Mouse (Mus musculus) thymus, postnatal 4 days (tissue): Measurements from ENCODE around the gene Fam234a.
"Not testable (repeated sequence)": the region's sequence is repeated elsewhere in the genome, so short reads cannot be mapped to it uniquely, and the experiment has no call there.

ENCODE experiments used
- DNase-seq: peaks from one replicate; pipeline ENCODE4 v3.0.0; 2021

Gene Fam234a

DNA sequence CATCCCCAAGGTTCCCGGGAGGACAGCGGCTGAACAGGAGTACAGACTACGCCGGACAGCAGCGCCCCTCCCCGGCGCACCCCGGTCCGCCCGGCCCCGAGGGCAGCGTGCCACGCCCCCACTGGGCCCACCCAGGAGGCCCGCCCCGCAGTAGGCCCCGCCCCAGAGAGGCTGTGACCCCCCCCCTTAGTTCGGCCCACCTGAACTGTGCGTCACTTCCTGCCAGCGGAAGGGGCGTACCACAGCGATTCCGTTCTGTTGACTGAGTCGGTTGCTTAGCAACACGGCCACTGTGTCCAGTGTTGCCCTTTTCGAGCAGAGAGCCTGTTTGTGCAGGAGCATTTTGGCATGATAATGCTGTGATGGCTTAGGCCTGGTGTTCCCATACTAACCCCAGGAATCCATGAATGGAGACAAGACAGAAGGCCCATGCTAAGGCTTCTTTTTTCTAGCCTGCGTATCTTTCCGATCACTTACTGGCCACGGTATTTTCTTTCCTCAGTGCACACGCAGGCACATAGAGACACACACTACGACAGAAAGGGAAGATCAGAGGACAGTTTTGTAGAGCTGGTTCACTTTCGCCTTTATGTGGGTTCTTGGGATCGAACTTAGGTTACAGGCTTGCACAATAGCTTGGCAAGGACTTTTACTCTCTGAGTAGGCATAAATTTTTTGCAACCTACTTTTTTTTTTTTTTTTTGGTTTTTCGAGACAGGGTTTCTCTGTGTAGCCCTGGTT, at the start of gene Fam234a:
Gene Fam234a (minus strand): TSS at position 142 of the 741 bp plus-strand sequence.
- DNase-seq, result peak; percentile 94

DNA sequence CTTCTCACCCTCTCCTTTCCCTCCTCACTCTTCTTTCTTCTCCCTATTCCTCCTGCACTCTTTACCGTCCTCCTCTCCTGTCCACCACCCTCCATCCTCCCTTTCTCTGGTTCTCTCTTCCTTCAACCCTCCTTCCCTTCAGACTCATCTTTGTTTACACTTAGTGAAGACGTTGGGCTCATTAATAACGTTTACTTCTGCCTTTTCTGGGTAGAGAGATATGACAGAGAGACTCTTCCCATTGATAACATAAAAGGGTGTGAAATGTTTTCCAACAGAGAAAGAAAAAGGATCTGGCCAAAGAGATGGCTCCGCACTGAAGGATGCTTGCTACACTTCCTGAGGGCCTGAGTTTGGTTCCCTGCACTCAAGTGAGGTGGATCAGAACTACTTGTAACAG, 45.4 kb upstream of the Fam234a start:
- DNase-seq, result no peak

DNA sequence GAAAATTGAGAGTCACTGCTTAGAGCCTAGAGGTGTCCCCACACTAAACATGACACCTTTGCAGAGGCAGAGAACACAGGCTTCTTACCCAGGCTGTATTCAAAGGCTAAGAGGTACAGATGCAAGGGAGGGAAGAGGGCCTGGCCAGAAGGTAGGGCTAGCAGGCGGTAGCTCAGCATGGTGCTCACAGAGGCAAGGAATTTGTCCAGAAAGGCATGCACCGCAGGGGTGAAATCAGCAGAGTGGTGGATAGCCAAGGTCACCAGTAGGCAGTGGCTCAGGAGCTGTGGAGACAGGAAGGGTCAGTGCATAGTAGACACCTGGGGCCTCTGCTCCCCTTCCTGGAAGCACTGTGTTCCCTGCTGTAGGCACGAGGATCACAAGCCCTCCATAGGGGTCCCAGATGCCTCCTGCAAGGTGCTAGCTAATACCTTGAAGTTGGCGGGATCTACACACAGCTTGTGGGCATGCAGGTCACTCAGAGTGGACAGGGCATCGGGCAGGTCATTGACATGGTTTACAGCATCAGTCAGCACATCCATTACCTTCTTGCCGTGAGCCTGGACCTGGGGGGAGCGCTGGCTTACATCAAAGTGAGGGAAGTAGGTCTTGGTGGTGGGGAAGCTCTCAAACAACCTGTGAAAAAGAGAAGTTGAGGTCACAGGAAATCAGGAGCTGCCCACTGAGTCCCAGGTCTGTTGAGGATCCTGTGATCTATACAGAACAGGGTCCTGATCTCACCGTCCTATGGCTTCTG, 42.3 kb upstream of the Fam234a start:
- no peak for DNase-seq

DNA sequence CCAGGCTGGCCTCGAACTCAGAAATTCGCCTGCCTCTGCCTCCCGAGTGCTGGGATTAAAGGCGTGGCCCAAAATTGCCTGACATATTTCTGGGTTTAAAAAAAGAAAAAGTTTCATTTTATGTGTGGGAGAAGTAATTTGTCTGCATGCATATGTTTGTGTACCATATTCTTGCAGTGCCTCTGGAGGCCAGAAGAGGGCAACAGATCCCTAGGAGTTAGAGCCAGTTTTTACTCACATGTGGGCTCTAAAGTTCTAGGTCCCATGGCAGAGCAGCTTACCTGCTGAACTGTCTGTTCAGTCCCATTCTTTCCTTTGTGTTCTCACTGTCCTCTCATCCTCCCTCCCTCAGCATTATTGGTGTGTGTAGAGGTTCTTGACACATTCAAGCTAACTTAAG, 32.7 kb upstream of the Fam234a start:
- peak; percentile 69 for DNase-seq

DNA sequence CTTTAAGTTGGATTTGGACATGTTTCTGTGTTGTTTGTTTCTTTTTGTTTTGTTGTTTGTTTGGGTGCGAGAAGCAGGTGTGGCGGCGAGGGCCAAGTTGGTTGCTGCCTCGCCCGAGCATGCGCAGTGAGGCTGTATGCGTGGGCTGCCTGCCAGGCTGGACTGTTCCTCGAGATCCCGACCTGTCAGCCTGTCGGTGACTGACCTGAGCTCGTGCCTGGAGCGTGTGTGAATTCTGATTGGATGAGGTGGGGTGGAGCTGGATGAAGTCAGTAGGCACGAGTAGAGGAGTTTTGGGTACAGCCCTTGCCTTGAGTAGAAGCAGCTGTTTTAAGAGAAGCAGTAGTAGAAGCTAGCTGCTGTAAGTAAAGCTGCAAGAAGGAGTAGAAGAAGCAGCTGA, 31.9 kb upstream of the Fam234a start:
- no peak for DNase-seq

- DNase-seq, result no peak
Observed at GRCm38 (mm10) chr17:26272586-26272985, 28.5 kb upstream of the Fam234a start.

GRCm38 (mm10) chr17:26269577-26269976, 25.5 kb upstream of the Fam234a start:
- DNase-seq, result not testable (repeated sequence)

DNA sequence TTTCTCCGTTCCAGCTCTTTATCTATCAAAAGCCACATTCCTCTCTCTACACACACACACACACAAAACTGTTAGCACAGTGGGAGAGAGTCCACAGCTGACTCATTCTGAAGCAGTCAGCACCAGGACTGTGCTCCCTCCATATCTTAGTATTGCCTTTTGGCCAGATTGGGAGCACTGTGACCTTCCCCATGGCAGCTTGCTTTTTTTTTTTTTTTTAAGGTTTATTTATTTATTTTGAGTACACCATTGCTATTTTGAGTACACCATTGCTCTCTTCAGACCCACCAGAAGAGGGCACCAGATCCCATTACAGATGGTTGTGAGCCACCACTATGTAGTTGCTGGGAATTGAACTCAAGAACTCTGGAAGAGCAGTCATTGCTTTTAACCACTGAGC, 24.8 kb upstream of the Fam234a start:
- no peak for DNase-seq

DNA sequence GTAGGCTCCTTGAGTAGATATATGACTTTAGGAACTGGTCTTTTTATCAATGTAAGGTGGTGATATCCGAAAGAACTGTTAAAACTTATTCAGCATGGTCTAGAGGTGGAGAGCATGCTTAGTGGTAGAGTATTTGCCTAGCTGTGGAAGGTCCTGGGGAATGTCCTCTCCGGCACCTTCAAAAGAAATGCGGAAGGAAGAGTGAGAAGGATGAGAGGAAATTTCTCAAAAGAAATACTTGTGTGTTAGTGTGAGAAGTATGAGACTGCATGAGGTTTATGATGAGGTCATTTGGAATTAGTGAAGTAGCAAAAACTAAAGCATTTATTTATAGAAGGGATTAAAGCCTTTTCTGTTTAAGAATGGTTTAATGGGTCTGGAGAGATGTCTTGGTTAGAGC, 18.3 kb upstream of the Fam234a start:
- no peak for DNase-seq

DNA sequence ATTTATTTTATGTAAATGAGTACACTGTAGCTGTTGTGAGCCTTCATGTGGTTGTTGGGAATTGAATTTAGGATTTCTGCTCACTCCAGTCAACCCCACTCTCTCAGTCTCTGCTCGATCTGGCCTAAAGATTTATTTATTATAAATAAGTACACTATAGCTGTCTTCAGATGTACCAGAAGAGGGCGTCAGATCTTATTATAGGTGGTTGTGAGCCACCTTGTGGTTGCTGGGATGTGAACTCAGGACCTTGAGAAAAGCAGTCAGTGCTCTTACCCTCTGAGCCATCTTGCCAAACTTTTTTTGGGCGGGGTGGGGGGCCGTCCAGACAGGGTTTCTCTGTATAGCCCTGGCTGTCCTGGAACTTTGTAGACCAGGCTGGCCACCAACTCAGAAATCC, 17.8 kb upstream of the Fam234a start:
- no peak for DNase-seq

DNA sequence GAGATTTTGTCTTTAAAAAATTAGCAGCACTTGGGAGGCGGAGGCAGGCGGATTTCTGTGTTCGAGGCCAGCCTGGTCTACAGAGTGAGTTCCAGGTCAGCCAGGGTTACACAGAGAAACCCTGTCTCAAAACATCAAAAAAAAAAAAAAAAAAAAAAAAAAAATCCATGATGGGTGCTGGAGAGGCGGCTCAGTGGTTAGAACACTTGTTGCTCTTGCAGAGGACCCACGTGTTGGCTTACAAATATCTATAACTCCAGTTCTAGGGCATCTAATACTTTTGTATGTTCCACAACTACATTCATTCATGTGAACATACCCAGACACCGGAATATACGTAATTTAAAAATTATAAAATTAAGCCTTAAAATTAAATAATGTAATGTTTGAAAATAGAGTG, 11.3 kb upstream of the Fam234a start:
- DNase-seq, result no peak

DNA sequence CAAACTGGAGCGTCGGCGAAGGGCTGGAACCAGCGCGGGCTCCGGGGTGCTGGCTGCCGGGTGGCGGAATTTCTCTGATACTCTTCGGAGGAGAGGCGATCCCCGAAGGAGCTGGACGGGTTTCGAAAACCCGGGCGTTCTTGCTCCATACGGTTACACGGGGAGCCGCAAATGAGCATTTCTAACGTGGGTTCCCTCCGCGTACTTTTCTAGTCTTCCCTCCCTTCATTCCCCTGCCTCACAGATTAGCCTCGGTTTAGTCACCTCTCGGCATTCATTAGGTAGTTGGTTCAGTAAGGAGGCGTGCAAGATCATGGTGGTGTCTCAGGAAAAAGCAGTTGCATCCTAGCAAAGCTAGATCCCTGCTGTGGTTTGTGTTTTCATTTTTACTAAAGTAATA, 9.4 kb upstream of the Fam234a start:
- no peak for DNase-seq

- DNase-seq, result peak; percentile 91
Observed at GRCm38 (mm10) chr17:26252539-26253251, 8.7 kb upstream of the Fam234a start, which contains the start of gene Luc7l. Gene Luc7l, plus strand, starts transcription at chr17:26252896.

DNA sequence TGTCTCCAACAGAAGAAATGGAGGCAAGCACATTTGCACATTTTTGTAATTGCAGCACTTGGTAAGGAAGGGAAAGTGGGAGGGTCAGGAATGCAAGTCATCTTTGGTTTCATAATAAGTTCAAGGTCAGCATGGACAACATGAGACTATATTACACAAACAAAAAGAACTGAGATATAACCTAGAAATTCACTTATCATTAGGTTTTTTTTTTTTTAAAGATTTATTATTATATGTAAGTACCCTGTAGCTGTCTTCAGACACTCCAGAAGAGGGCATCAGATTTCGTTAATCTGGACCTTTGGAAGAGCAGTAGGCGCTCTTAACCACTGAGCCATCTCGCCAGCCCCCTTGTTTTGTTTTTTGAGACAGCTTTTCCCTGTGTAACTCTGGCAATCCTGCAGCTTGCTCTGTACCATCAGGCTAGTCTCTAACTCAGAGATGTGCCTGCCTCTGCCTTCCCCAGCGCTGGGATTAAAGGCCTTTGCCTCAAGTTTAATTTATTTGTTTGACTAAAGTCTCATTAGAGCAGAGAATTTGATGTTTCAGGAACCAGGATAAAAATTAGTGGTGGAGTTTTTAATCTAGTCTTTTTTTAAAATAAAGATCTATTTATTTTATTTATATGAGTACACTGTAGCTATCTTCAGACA, 8.0 kb upstream of the Fam234a start:
- DNase-seq, result no peak

- peak; percentile 73 for DNase-seq
Observed at GRCm38 (mm10) chr17:26243471-26244100, 456 bp downstream of the Fam234a start.

DNA sequence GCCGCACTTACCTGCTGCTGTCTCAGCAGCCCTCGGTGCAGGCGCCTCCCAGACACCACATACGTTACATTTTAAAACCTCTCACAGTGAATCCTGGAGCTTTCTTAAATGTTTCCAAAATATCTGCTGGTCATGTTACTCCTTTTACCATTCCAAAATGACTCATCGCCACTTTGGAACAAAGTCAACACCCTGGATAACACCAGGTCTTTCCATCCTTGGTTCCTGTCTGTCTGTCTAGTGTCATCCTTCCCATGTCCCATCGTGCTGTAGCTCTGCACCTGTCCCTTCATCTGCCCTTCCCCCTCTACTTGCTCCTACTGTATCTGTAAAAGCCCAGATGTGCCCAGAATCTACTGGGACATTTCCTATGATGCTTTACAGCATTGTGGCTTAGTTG, 3.1 kb downstream of the Fam234a start:
- no peak for DNase-seq

DNA sequence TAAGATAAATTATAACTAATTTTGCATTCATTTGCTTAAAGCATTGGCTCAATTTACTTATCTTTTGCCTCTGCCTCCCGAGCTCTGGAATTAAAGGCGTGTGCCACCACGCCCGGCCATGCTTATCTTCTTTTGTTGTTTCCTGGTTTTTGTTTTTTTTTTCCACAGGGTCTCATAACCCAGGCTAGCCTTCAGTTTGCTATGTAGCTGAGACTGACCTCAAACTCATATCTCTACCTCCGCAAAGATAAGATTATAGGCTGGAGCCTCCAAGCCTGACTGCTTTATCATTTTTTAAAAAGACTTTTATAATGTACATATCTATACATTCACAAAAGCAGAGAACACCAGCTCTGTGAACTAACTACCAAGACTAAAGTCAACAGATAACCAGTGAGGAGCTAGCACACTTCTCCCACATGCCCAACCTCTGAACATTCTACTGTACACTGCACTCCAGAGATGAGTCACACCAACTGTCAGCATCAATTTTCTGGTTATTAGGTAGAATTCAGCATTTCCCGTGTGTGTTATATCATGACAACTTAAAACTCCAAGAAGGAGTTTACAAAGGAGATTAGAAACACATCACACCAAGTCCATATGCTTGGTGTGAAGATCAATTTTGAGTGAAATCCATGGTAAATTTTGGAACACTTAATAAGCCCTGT, 3.8 kb downstream of the Fam234a start:
- no peak for DNase-seq

DNA sequence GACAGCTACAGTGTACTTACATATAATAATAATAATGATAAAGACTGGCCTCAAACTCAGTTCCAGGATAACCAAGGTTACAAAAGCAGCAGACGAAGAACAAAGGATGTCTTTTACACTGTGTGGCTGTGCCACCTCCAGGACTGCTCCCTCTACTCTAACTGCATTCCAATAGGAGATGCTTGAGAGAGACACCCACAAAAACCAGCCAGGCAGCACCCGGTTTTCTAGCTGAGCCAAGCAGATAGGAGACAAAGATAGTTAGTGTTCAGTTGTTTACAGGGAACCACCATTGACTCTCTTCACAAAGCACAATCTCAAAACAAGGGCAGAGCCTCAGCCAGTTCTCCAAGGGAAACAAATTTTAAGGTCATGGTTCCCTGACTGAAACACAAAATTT, 4.5 kb downstream of the Fam234a start:
- no peak for DNase-seq

GRCm38 (mm10) chr17:26237667-26238066, 6.4 kb downstream of the Fam234a start:
- DNase-seq, result no peak

GRCm38 (mm10) chr17:26235077-26235815, 8.8 kb downstream of the Fam234a start:
- DNase-seq, result no peak

GRCm38 (mm10) chr17:26234386-26234785, 9.7 kb downstream of the Fam234a start:
- DNase-seq, result no peak
